In genomic region chr12:17778320-17778719, GRCm38 (mm10) we compare ENCODE assay signal across 10 mouse cellular contexts.
DNase-seq lines count a peak whose midpoint lies in the region; ATAC-seq and TF ChIP-seq lines count a peak whose summit lies in the region.
"Had no signal": no experiment of that assay in that cellular context is flagged by ENCODE, and none has a peak within 500 bp of the region (broad histone marks: within the 10 kb centered on the region; RNA-seq: fewer than 3 reads in every experiment).

No protein-coding gene starts in this region.

- H3K4me2 ChIP-seq in forebrain, embryonic 12.5 days = no peak overlapping the region
- no peak overlapping the region for H3K4me2 ChIP-seq in embryonic facial prominence, embryonic 14.5 days (ENCODE audit: low read depth, low read length)
- no peak overlapping the region for H3K4me2 ChIP-seq in midbrain, embryonic 15.5 days
- H3K4me2 ChIP-seq: hindbrain, embryonic 15.5 days had no signal

- WGBS in forebrain, embryonic 10.5 days = 15% methylated on average over 3 of the region's 3 CpGs
- 3% methylated on average over 2 of the region's 3 CpGs for WGBS in forebrain, embryonic 12.5 days
- WGBS in embryonic facial prominence, embryonic 14.5 days = 11% methylated on average over 2 of the region's 3 CpGs
- WGBS in midbrain, embryonic 15.5 days = 15% methylated on average over 3 of the region's 3 CpGs

- H3K27me3 ChIP-seq in forebrain, embryonic 10.5 days (ENCODE audit: poor library complexity, severe bottlenecking) = no peaks in the 10 kb centered on the region
- no peaks in the 10 kb centered on the region for H3K27me3 ChIP-seq in forebrain, embryonic 12.5 days
- H3K27me3 ChIP-seq in testis, adult 2 months (ENCODE audit: control insufficient read depth, insufficient read depth, low read length) = no peaks in the 10 kb centered on the region
- no peaks in the 10 kb centered on the region for H3K27me3 ChIP-seq in embryonic facial prominence, embryonic 14.5 days (replicated peaks; ENCODE audit: control insufficient read depth, insufficient read depth, low read length)
- no peaks in the 10 kb centered on the region for H3K27me3 ChIP-seq in midbrain, embryonic 15.5 days (replicated peaks)
- H3K27me3 ChIP-seq: hindbrain, embryonic 15.5 days had no signal

- H3K4me1 ChIP-seq in forebrain, embryonic 10.5 days = peaks cover 9% of the 10 kb centered on the region
- peaks cover 5% of the 10 kb centered on the region; the same call in 1 of the 2 replicates for H3K4me1 ChIP-seq in forebrain, embryonic 12.5 days
- H3K4me1 ChIP-seq in testis, adult 2 months (ENCODE audit: control insufficient read depth, insufficient read depth, low read length) = no peaks in the 10 kb centered on the region
- no peaks in the 10 kb centered on the region for H3K4me1 ChIP-seq in embryonic facial prominence, embryonic 14.5 days (ENCODE audit: control insufficient read depth, insufficient read depth, low read length)
- H3K4me1 ChIP-seq in midbrain, embryonic 15.5 days = peaks cover 7% of the 10 kb centered on the region

- TF ChIP-seq POLR2A in testis, adult 2 months (IDR thresholded peaks at IDR 0.05; ENCODE audit: control insufficient read depth, low read depth, low read length) = no peak

- H3K9me3 ChIP-seq in forebrain, embryonic 10.5 days = no peaks in the 10 kb centered on the region
- H3K9me3 ChIP-seq in forebrain, embryonic 12.5 days = no peaks in the 10 kb centered on the region
- H3K9me3 ChIP-seq in embryonic facial prominence, embryonic 14.5 days (ENCODE audit: control insufficient read depth, low read length) = no peaks in the 10 kb centered on the region
- no peaks in the 10 kb centered on the region for H3K9me3 ChIP-seq in midbrain, embryonic 15.5 days
- H3K9me3 ChIP-seq: G1E; hindbrain, embryonic 15.5 days had no signal

- no peak overlapping the region for H3K9ac ChIP-seq in forebrain, embryonic 12.5 days
- no peak overlapping the region for H3K9ac ChIP-seq in embryonic facial prominence, embryonic 14.5 days (ENCODE audit: low read depth, low read length)
- no peak overlapping the region for H3K9ac ChIP-seq in midbrain, embryonic 15.5 days
- H3K9ac ChIP-seq: hindbrain, embryonic 15.5 days had no signal

- peak; percentile 48; the same call in 1 of the 2 replicates for TF ChIP-seq CTCF in testis, adult 2 months (IDR thresholded peaks at IDR 0.05; ENCODE audit: control insufficient read depth, insufficient read depth, insufficient replicate concordance, low read depth, low read length)

- no peak overlapping the region for H3K27ac ChIP-seq in forebrain, embryonic 10.5 days
- no peak overlapping the region for H3K27ac ChIP-seq in forebrain, embryonic 12.5 days
- H3K27ac ChIP-seq in testis, adult 2 months (ENCODE audit: control insufficient read depth, insufficient read depth, low read depth, low read length) = no peak overlapping the region
- H3K27ac ChIP-seq in embryonic facial prominence, embryonic 14.5 days (replicated peaks; ENCODE audit: low read depth, low read length) = no peak overlapping the region
- H3K27ac ChIP-seq in midbrain, embryonic 15.5 days = no peak overlapping the region

- DNase-seq in forebrain, embryonic 10.5 days (ENCODE audit: extremely low spot score, low spot score) = peak; percentile 29
- no peak for DNase-seq in testis, postnatal 14 days (ENCODE audit: low spot score)
- DNase-seq in embryonic facial prominence, embryonic 14.5 days (ENCODE audit: low spot score) = peak; percentile 29
- peak; percentile 18 to 42 for DNase-seq in layer of hippocampus, postnatal 10 days (ENCODE audit: low spot score in 2 of 2)
- peak; percentile 36 for DNase-seq in yolk sac, embryonic 10.5 days (ENCODE audit: low spot score)

- no peaks in the 10 kb centered on the region for H3K36me3 ChIP-seq in forebrain, embryonic 10.5 days (replicated peaks)
- no peaks in the 10 kb centered on the region for H3K36me3 ChIP-seq in forebrain, embryonic 12.5 days (replicated peaks)
- no peaks in the 10 kb centered on the region for H3K36me3 ChIP-seq in testis, adult 2 months (ENCODE audit: control insufficient read depth, insufficient read depth, low read length)
- no peaks in the 10 kb centered on the region for H3K36me3 ChIP-seq in embryonic facial prominence, embryonic 14.5 days (ENCODE audit: control insufficient read depth, insufficient read depth, low read length)
- H3K36me3 ChIP-seq in midbrain, embryonic 15.5 days (replicated peaks) = no peaks in the 10 kb centered on the region
- H3K36me3 ChIP-seq: G1E; hindbrain, embryonic 15.5 days had no signal

- no peak overlapping the region for H3K4me3 ChIP-seq in forebrain, embryonic 10.5 days
- no peak overlapping the region for H3K4me3 ChIP-seq in forebrain, embryonic 12.5 days (replicated peaks)
- no peak overlapping the region for H3K4me3 ChIP-seq in testis, adult 2 months (ENCODE audit: control insufficient read depth, low read depth, low read length)
- no peak overlapping the region for H3K4me3 ChIP-seq in embryonic facial prominence, embryonic 14.5 days (ENCODE audit: low read depth, low read length)
- H3K4me3 ChIP-seq in midbrain, embryonic 15.5 days = no peak overlapping the region
- H3K4me3 ChIP-seq: hindbrain, embryonic 15.5 days had no signal

- ATAC-seq in forebrain, embryonic 12.5 days (ENCODE audit: low FRiP score) = no peak
- no peak for ATAC-seq in embryonic facial prominence, embryonic 14.5 days (ENCODE audit: low read depth)
- peak; percentile 48; the same call in 1 of the 2 replicates for ATAC-seq in midbrain, embryonic 15.5 days (replicated peaks)
